Mouse (Mus musculus) left cerebral cortex, postnatal 14 days (tissue): ENCODE data around the gene Odam. TPM values are rescaled to one million over a fixed set of nuclear protein-coding genes. Genes with fewer than 3 reads are reported as not detected.
A peak's percentile ranks its signal among the peaks of the same experiment; 100 is the strongest.

ENCODE experiments used
- DNase-seq, 2 experiments: peaks; one replicate each; pipeline ENCODE4 v3.0.0; 2021 to 2022; ENCODE audit warnings: low spot score in 2 of 2, mixed read lengths in 1 of 2
- intact Hi-C: fragments of 180-260 bp; cut with DNase I; formaldehyde crosslinking; loops from one replicate; pipeline ENCODE4 v1.15.1; 2025
- long read RNA-seq, 2 experiments: library from polyadenylated mRNA; stranded (forward); transcript quantifications; one replicate each; pipeline ENCODE4 v2.0.0; 2021
- total RNA-seq, 2 experiments: library from RNA; stranded (reverse); gene quantifications; 2 replicates each; pipeline ENCODE4 v1.2.3; 2021

The Odam gene
- total RNA-seq = not detected
- long read RNA-seq, experiment 1 = 0 reads
- long read RNA-seq, experiment 2 = 0 reads

GRCm38 (mm10) chr5:87884729-87885128 is at the start of gene Odam:
Gene Odam, plus strand, starts transcription at chr5:87885029.
- intact Hi-C loops = no loop called here
- no peak for DNase-seq

GRCm38 (mm10) chr5:87855136-87855716 is 29.6 kb upstream of the Odam start:
- intact Hi-C loops = no loop called here
- no peak for DNase-seq

GRCm38 (mm10) chr5:87870084-87870483 is 14.7 kb upstream of the Odam start:
- intact Hi-C loops = no loop called here
- DNase-seq = no peak

- no peak for DNase-seq
- intact Hi-C loops = no loop called here
Observed at GRCm38 (mm10) chr5:87871423-87871822, 13.4 kb upstream of the Odam start.

- intact Hi-C loops = no loop called here
- DNase-seq = no peak
Observed at GRCm38 (mm10) chr5:87925372-87925771, 40.5 kb downstream of the Odam start, which contains the start of gene Csn3. Gene Csn3, plus strand, starts transcription at chr5:87925579.

GRCm38 (mm10) chr5:87931603-87932002 is 46.8 kb downstream of the Odam start:
- no peak for DNase-seq
- intact Hi-C loops = no loop called here

GRCm38 (mm10) chr5:87940752-87941151 is 55.9 kb downstream of the Odam start:
- DNase-seq = peak; percentile 25 to 30
- intact Hi-C loops = loop anchor here (5.0 kb wide), 1 partner anchor 158 kb away; no protein-coding TSS in a partner anchor

- intact Hi-C loops = loop anchor here (5.0 kb wide), 1 partner anchor 160 kb away; no protein-coding TSS in a partner anchor
Observed at GRCm38 (mm10) chr5:87942515-87942914, 57.7 kb downstream of the Odam start.

More at GRCm38 (mm10) chr5:87942515-87942914, 57.7 kb downstream of the Odam start:
- DNase-seq = no peak

Other genes with a start within 250 kb of the Odam start
- gene Csn1s1, start 218.8 kb upstream of the Odam start, total RNA-seq = not detected
- not detected for gene Csn2, start 185.4 kb upstream of the Odam start, total RNA-seq
- gene Csn1s2a, start 110.5 kb upstream of the Odam start, total RNA-seq = not detected
- not detected for gene Csn1s2b, start 76.9 kb upstream of the Odam start, total RNA-seq
- gene Prr27, start 59.3 kb upstream of the Odam start, total RNA-seq = not detected
- gene Csn3, start 40.5 kb downstream of the Odam start, total RNA-seq = not detected
- gene 2310003L06Rik, start 84.4 kb downstream of the Odam start, total RNA-seq = not detected
- not detected for gene Gm28434, start 84.5 kb downstream of the Odam start, total RNA-seq
- gene Cabs1, start 94.4 kb downstream of the Odam start, total RNA-seq = not detected
- gene Smr3a, start 117.5 kb downstream of the Odam start, total RNA-seq = not detected
- not detected for gene Smr2, start 201.5 kb downstream of the Odam start, total RNA-seq
- gene Gm11116, start 226.5 kb downstream of the Odam start, total RNA-seq = not detected